Mouse (Mus musculus): ENCODE results near the gene Fnbp1. TPM values are rescaled to one million over a fixed set of nuclear protein-coding genes. Genes with fewer than 3 reads are reported as not detected.
A peak's percentile ranks its signal among the peaks of the same experiment; 100 is the strongest.

The Fnbp1 gene
- polyA plus RNA-seq, 1 experiment from 2014 or later = 15.7 TPM

GRCm38 (mm10) chr2:31126048-31126447 lies 15.8 kb downstream of the Fnbp1 start:
- H3K27ac ChIP-seq (replicated peaks) = no peak overlapping the region
- no peak overlapping the region for H3K9ac ChIP-seq (ENCODE audit: low read length)
- DNase-seq (ENCODE audit: low spot score) (no peak), ATAC-seq (ENCODE audit: low FRiP score, low TSS enrichment) (no peak)
- TF ChIP-seq EP300 (optimal IDR thresholded peaks at IDR 0.05) (no peak), CTCF (IDR thresholded peaks at IDR 0.05; ENCODE audit: low read depth) (no peak)
- no peaks in the 10 kb centered on the region for H3K36me3 ChIP-seq (ENCODE audit: control insufficient read depth, insufficient read depth, low read length)
- H3K27me3 ChIP-seq (ENCODE audit: control insufficient read depth, insufficient read depth, low read length) = no peaks in the 10 kb centered on the region
- WGBS = 87% methylated on average over 9 of the region's 9 CpGs
- no peak overlapping the region for H3K4me3 ChIP-seq (ENCODE audit: low read depth, low read length)
- H3K4me2 ChIP-seq (replicated peaks; ENCODE audit: low read depth) = no peak overlapping the region
- no peaks in the 10 kb centered on the region for H3K9me3 ChIP-seq (ENCODE audit: control insufficient read depth, low read length)
- H3K4me1 ChIP-seq (replicated peaks; ENCODE audit: control insufficient read depth, insufficient read depth) = peaks cover 16% of the 10 kb centered on the region

- WGBS = 59% methylated on average over 7 of the region's 7 CpGs
- TF ChIP-seq EP300 (optimal IDR thresholded peaks at IDR 0.05) = no peak
- no peak for TF ChIP-seq CTCF (IDR thresholded peaks at IDR 0.05; ENCODE audit: low read depth)
- Histone ChIP-seq H3K9ac (ENCODE audit: low read length) (no peak overlapping the region), H3K4me2 (replicated peaks; ENCODE audit: low read depth) (no peak overlapping the region), H3K27me3 (ENCODE audit: control insufficient read depth, insufficient read depth, low read length) (no peaks in the 10 kb centered on the region), H3K9me3 (ENCODE audit: control insufficient read depth, low read length) (no peaks in the 10 kb centered on the region), H3K4me3 (ENCODE audit: low read depth, low read length) (no peak overlapping the region), H3K36me3 (ENCODE audit: control insufficient read depth, insufficient read depth, low read length) (no peaks in the 10 kb centered on the region), H3K27ac (replicated peaks) (no peak overlapping the region; the same call in 1 of the 2 replicates), H3K4me1 (replicated peaks; ENCODE audit: control insufficient read depth, insufficient read depth) (peaks cover 11% of the 10 kb centered on the region; the same call in 1 of the 2 replicates)
- ATAC-seq (ENCODE audit: low FRiP score, low TSS enrichment) = no peak
- no peak for DNase-seq (ENCODE audit: low spot score)
Measured at GRCm38 (mm10) chr2:31125156-31125555, 16.7 kb downstream of the Fnbp1 start.

- Histone ChIP-seq H3K4me2 (replicated peaks; ENCODE audit: low read depth) (no peak overlapping the region), H3K4me1 (replicated peaks; ENCODE audit: control insufficient read depth, insufficient read depth) (peaks cover 8% of the 10 kb centered on the region; the same call in 1 of the 2 replicates), H3K4me3 (ENCODE audit: low read depth, low read length) (no peak overlapping the region), H3K27me3 (ENCODE audit: control insufficient read depth, insufficient read depth, low read length) (no peaks in the 10 kb centered on the region), H3K27ac (replicated peaks) (peak overlapping the region; percentile 73), H3K9ac (ENCODE audit: low read length) (0 out of 2 replicates have a peak overlapping the region, but pooled peaks have one; percentile 14), H3K9me3 (ENCODE audit: control insufficient read depth, low read length) (no peaks in the 10 kb centered on the region), H3K36me3 (ENCODE audit: control insufficient read depth, insufficient read depth, low read length) (no peaks in the 10 kb centered on the region)
- TF ChIP-seq EP300 (optimal IDR thresholded peaks at IDR 0.05) = no peak
- TF ChIP-seq CTCF (IDR thresholded peaks at IDR 0.05; ENCODE audit: low read depth) = no peak
- ATAC-seq (ENCODE audit: low FRiP score, low TSS enrichment) (0 out of 2 replicates have a peak, but pooled peaks have one; percentile 15), DNase-seq (ENCODE audit: low spot score) (no peak)
- WGBS = 28% methylated on average over 2 of the region's 2 CpGs
Measured at GRCm38 (mm10) chr2:31124694-31125093, 17.1 kb downstream of the Fnbp1 start.

- ATAC-seq (ENCODE audit: low FRiP score, low TSS enrichment) (0 out of 2 replicates have a peak, but pooled peaks have one; percentile 18), DNase-seq (ENCODE audit: low spot score) (no peak)
- H3K36me3 ChIP-seq (ENCODE audit: control insufficient read depth, insufficient read depth, low read length) = no peaks in the 10 kb centered on the region
- WGBS = 64% methylated on average over 5 of the region's 5 CpGs
- H3K27ac ChIP-seq (replicated peaks) = peak overlapping the region; percentile 73
- no peaks in the 10 kb centered on the region for H3K27me3 ChIP-seq (ENCODE audit: control insufficient read depth, insufficient read depth, low read length)
- H3K4me3 ChIP-seq (ENCODE audit: low read depth, low read length) = no peak overlapping the region
- no peak overlapping the region for H3K9ac ChIP-seq (ENCODE audit: low read length)
- no peaks in the 10 kb centered on the region for H3K9me3 ChIP-seq (ENCODE audit: control insufficient read depth, low read length)
- no peak overlapping the region for H3K4me2 ChIP-seq (replicated peaks; ENCODE audit: low read depth)
- H3K4me1 ChIP-seq (replicated peaks; ENCODE audit: control insufficient read depth, insufficient read depth) = peaks cover 8% of the 10 kb centered on the region; the same call in 1 of the 2 replicates
- TF ChIP-seq EP300 (optimal IDR thresholded peaks at IDR 0.05) (peak; percentile 65), CTCF (IDR thresholded peaks at IDR 0.05; ENCODE audit: low read depth) (no peak)
Measured at GRCm38 (mm10) chr2:31123493-31123892, 18.3 kb downstream of the Fnbp1 start.

GRCm38 (mm10) chr2:31122806-31123205 lies 19.0 kb downstream of the Fnbp1 start:
- WGBS = 75% methylated on average over 5 of the region's 5 CpGs
- no peak for DNase-seq (ENCODE audit: low spot score)
- peaks cover 7% of the 10 kb centered on the region; the same call in 1 of the 2 replicates for H3K4me1 ChIP-seq (replicated peaks; ENCODE audit: control insufficient read depth, insufficient read depth)
- H3K9me3 ChIP-seq (ENCODE audit: control insufficient read depth, low read length) = no peaks in the 10 kb centered on the region
- no peak overlapping the region for H3K4me2 ChIP-seq (replicated peaks; ENCODE audit: low read depth)
- H3K27ac ChIP-seq (replicated peaks) = peak overlapping the region; percentile 40
- no peaks in the 10 kb centered on the region for H3K27me3 ChIP-seq (ENCODE audit: control insufficient read depth, insufficient read depth, low read length)
- no peak for ATAC-seq (ENCODE audit: low FRiP score, low TSS enrichment)
- H3K36me3 ChIP-seq (ENCODE audit: control insufficient read depth, insufficient read depth, low read length) = no peaks in the 10 kb centered on the region
- TF ChIP-seq CTCF (IDR thresholded peaks at IDR 0.05; ENCODE audit: low read depth) = no peak
- no peak overlapping the region for H3K9ac ChIP-seq (ENCODE audit: low read length)
- no peak overlapping the region for H3K4me3 ChIP-seq (ENCODE audit: low read depth, low read length)

GRCm38 (mm10) chr2:31121131-31121693 lies 20.6 kb downstream of the Fnbp1 start:
- Histone ChIP-seq H3K27ac (replicated peaks) (no peak overlapping the region), H3K9me3 (ENCODE audit: control insufficient read depth, low read length) (no peaks in the 10 kb centered on the region), H3K4me3 (ENCODE audit: low read depth, low read length) (no peak overlapping the region), H3K9ac (ENCODE audit: low read length) (no peak overlapping the region), H3K4me2 (replicated peaks; ENCODE audit: low read depth) (no peak overlapping the region), H3K27me3 (ENCODE audit: control insufficient read depth, insufficient read depth, low read length) (no peaks in the 10 kb centered on the region), H3K4me1 (replicated peaks; ENCODE audit: control insufficient read depth, insufficient read depth) (peaks cover 4% of the 10 kb centered on the region; the same call in 1 of the 2 replicates), H3K36me3 (ENCODE audit: control insufficient read depth, insufficient read depth, low read length) (no peaks in the 10 kb centered on the region)
- DNase-seq (ENCODE audit: low spot score) (no peak), ATAC-seq (ENCODE audit: low FRiP score, low TSS enrichment) (no peak)
- WGBS = 76% methylated on average over 7 of the region's 7 CpGs
- TF ChIP-seq EP300 (optimal IDR thresholded peaks at IDR 0.05) (no peak), CTCF (IDR thresholded peaks at IDR 0.05; ENCODE audit: low read depth) (no peak)
